Mouse (Mus musculus) heart, adult 2 months (tissue): Measurements from ENCODE around the gene Rcor3. TPM values are rescaled to one million over a fixed set of nuclear protein-coding genes. Genes with fewer than 3 reads are reported as not detected.

Experiments
- DNase-seq, 2 experiments: peaks; one replicate each; pipeline ENCODE4 v3.0.0; 2021
- H3K27ac ChIP-seq: fragments of 200-600 bp; 2 replicates; pipeline ENCODE4 v1.8.1; 2022
- H3K27me3 ChIP-seq: fragments of 200-500 bp; 2 replicates; pipeline ENCODE4 v1.6.1; 2012; ENCODE audit warnings: mild to moderate bottlenecking, low read length, inconsistent platforms, mixed read lengths; ENCODE audit not compliant: control insufficient read depth, insufficient read depth
- H3K36me3 ChIP-seq: fragments of 200-500 bp; 2 replicates; pipeline ENCODE4 v1.6.1; 2012; ENCODE audit warnings: low read length, inconsistent platforms; ENCODE audit not compliant: control insufficient read depth, insufficient read depth
- H3K4me1 ChIP-seq: fragments of 200-500 bp; 2 replicates; pipeline ENCODE4 v1.6.1; 2011; ENCODE audit warnings: low read length; ENCODE audit not compliant: control insufficient read depth, insufficient read depth
- H3K4me3 ChIP-seq: fragments of 200-600 bp; 2 replicates; pipeline ENCODE4 v1.8.1; 2022
- H3K79me2 ChIP-seq: fragments of 200-500 bp; replicated peaks from 2 replicates; pipeline ENCODE4 v1.6.1; 2012; ENCODE audit warnings: mild to moderate bottlenecking, inconsistent platforms, low read length, moderate library complexity, mixed read lengths; ENCODE audit not compliant: control insufficient read depth, insufficient read depth
- H3K9ac ChIP-seq: fragments of 200-500 bp; 2 replicates; pipeline ENCODE4 v1.6.1; 2012; ENCODE audit warnings: low read depth, mild to moderate bottlenecking, control low read depth, inconsistent platforms, low read length, mixed read lengths
- CTCF ChIP-seq: fragments of 200-600 bp; IDR thresholded peaks from 2 replicates; pipeline ENCODE4 v1.8.1; 2022; ENCODE audit warnings: antibody characterized with exemption, mild to moderate bottlenecking, moderate library complexity
- EP300 ChIP-seq: fragments of 200-500 bp; IDR thresholded peaks from 2 replicates; pipeline ENCODE4 v1.6.1; 2011; ENCODE audit warnings: low read depth, low read length, control low read depth; ENCODE audit not compliant: insufficient read depth
- POLR2A ChIP-seq: fragments of 200-500 bp; IDR thresholded peaks from 2 replicates; pipeline ENCODE4 v1.6.1; 2011; ENCODE audit warnings: mild to moderate bottlenecking, low read depth, low read length, control low read depth; ENCODE audit not compliant: insufficient read depth
- WGBS: fragments of 180-500 bp; shearing (Covaris S2); methylation state at CpG from one replicate; pipeline ENCODE4 v1.1.7; 2018; 5-methylcytosine and 5-hydroxymethylcytosine counted together
- intact Hi-C: fragments of 180-260 bp; cut with DNase I; formaldehyde crosslinking; loops from one replicate; pipeline ENCODE4 v1.15.1; 2025
- polyA plus RNA-seq: library from polyadenylated mRNA; depleted of rRNA; stranded (reverse); fragments of >200 nt; gene quantifications from 2 replicates; pipeline ENCODE4 v1.2.3, GENCODE M21; 2012
- total RNA-seq, 2 experiments: library from RNA; stranded (reverse); gene quantifications; 2 replicates each; pipeline ENCODE4 v1.2.3; 2021

Rcor3 gene
- total and polyA plus RNA-seq, 3 experiments = 26.3 to 38.3 (median 35.0) TPM

DNA sequence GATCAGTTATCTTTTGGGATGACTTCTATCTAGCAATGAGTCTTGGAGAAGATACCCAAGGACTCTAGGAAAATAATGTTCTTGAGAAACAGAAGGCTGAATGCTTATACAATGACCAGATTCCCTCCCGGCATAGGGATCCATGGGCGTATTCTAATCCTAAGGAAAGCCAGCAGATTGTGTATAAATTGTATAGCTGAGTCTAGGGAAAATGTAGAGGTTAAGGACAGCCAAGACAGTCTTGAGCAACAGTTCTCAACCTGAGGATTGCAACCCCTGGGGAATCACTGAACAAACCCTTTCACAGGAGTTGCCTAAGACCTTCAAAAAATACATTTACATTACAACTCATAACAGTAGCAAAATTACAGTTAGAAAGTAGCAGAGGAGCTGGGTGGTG is 2.5 kb upstream of the Rcor3 start:
- WGBS = 93% methylated on average over 2 of the region's 2 CpGs
- Histone ChIP-seq H3K27me3 (no peaks in the 10 kb centered on the region), H3K27ac (no peak overlapping the region), H3K36me3 (peaks cover 3% of the 10 kb centered on the region; the same call in 1 of the 2 replicates), H3K4me1 (0 out of 2 replicates have a peak, but pooled peaks cover 1% of the 10 kb centered on the region), H3K9ac (no peak overlapping the region), H3K4me3 (no peak overlapping the region), H3K79me2 (no peaks in the 10 kb centered on the region)
- TF ChIP-seq EP300 (no peak), POLR2A (no peak), CTCF (no peak)
- intact Hi-C loops = no loop called here
- DNase-seq = no peak

DNA sequence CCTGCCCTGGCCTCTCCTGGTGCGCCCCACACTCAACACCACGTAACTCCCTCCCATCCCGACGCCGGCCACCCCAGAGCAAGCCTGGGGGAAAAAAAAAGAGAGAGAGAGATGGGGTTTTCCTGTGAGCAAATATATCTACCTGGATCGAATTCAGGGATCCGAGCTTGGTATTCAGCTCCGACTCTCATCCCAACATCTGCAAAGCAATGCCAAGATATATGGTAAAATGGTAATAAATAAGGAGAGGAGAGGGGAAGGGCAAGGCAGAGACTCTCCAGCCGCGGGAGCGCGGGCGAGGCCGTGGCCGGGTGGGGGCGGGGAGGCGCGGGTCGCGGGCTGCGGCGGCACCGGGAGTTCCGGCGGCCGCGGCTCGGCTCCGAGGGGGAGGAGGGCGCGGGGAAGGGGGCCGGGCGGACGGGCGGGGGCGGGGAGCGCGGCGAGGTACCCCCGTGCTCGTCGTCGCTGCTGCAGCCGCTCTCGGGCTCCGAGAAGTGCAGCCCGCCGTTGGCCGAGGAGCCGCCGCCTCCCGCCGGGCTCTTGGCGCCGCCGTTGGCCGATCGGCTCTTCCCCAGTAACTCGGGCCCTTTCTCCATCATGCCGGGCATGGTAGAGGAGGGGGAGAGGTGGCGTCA is 454 bp downstream of the Rcor3 start:
- Histone ChIP-seq H3K4me1 (peaks cover 1% of the 10 kb centered on the region; the same call in 1 of the 2 replicates), H3K27me3 (no peaks in the 10 kb centered on the region), H3K4me3 (peak overlapping the region; percentile 78), H3K36me3 (peaks cover 10% of the 10 kb centered on the region), H3K27ac (peak overlapping the region; percentile 96), H3K9ac (peak overlapping the region; percentile 96), H3K79me2 (0 out of 2 replicates have a peak, but pooled peaks cover 1% of the 10 kb centered on the region)
- TF ChIP-seq EP300 (no peak), CTCF (no peak), POLR2A (no peak)
- 1% methylated on average over 40 of the region's 61 CpGs for WGBS
- DNase-seq = no peak
- intact Hi-C loops = loop anchor here (10.0 kb wide), 1 partner anchor 1213 kb away; the partner anchor contains the start of gene Angel2

GRCm38 (mm10) chr1:192136561-192137290 is 1.1 kb downstream of the Rcor3 start:
- peak overlapping the region; percentile 96 for H3K27ac ChIP-seq
- H3K36me3 ChIP-seq = peaks cover 10% of the 10 kb centered on the region
- peak; percentile 83 to 88 for DNase-seq
- peak overlapping the region; percentile 96 for H3K9ac ChIP-seq
- peaks cover 1% of the 10 kb centered on the region; the same call in 1 of the 2 replicates for H3K4me1 ChIP-seq
- H3K27me3 ChIP-seq = no peaks in the 10 kb centered on the region
- H3K4me3 ChIP-seq = peak overlapping the region; percentile 78
- TF ChIP-seq CTCF (no peak), EP300 (peak; percentile 24; the same call in 1 of the 2 replicates), POLR2A (peak; percentile 73)
- intact Hi-C loops = loop anchor here (10.0 kb wide), 1 partner anchor 1212 kb away; the partner anchor contains the start of gene Angel2
- under 1% methylated on average over 55 of the region's 55 CpGs for WGBS
- H3K79me2 ChIP-seq = 0 out of 2 replicates have a peak, but pooled peaks cover 1% of the 10 kb centered on the region

- no peaks in the 10 kb centered on the region for H3K27me3 ChIP-seq
- peaks cover 6% of the 10 kb centered on the region for H3K36me3 ChIP-seq
- H3K9ac ChIP-seq = no peak overlapping the region
- intact Hi-C loops = loop anchor here (10.0 kb wide), 1 partner anchor 1205 kb away; the partner anchor contains the start of gene Angel2
- 0 out of 2 replicates have a peak, but pooled peaks cover 1% of the 10 kb centered on the region for H3K79me2 ChIP-seq
- H3K27ac ChIP-seq = no peak overlapping the region
- no peak for DNase-seq
- WGBS = 79% methylated on average over 1 of the region's 1 CpGs
- no peaks in the 10 kb centered on the region; the same call in 1 of the 2 replicates for H3K4me1 ChIP-seq
- TF ChIP-seq EP300 = no peak
- no peak for TF ChIP-seq POLR2A
- TF ChIP-seq CTCF = no peak
- H3K4me3 ChIP-seq = no peak overlapping the region
Measured at GRCm38 (mm10) chr1:192130202-192130601, 7.7 kb downstream of the Rcor3 start.

DNA sequence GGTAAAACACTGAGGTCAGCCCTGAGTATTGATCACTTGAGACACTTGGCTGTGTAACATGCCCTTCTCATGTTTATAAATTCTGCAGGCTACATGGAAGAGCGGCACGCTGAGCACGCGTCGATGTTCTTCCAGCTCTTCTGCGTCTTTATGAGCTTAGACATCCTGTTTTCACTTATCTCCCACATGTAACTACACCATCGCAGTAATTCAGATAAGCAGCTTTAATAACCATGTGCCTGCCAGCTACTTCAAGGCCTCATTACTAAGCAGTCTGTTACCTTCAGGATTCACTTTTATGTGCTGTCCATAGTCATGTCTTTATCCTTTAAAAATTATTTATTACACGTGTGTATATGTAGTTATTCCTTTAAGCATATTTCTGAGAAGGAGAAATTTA is 9.5 kb downstream of the Rcor3 start:
- no peak overlapping the region for H3K9ac ChIP-seq
- H3K79me2 ChIP-seq = no peaks in the 10 kb centered on the region
- no peak overlapping the region for H3K27ac ChIP-seq
- WGBS = 83% methylated on average over 8 of the region's 8 CpGs
- H3K27me3 ChIP-seq = no peaks in the 10 kb centered on the region
- H3K4me1 ChIP-seq = no peaks in the 10 kb centered on the region
- intact Hi-C loops = no loop called here
- peaks cover 4% of the 10 kb centered on the region for H3K36me3 ChIP-seq
- DNase-seq = no peak
- TF ChIP-seq POLR2A (no peak), EP300 (no peak), CTCF (no peak)
- H3K4me3 ChIP-seq = no peak overlapping the region

- WGBS = 86% methylated on average over 6 of the region's 6 CpGs
- Histone ChIP-seq H3K79me2 (no peaks in the 10 kb centered on the region; the same call in 1 of the 2 replicates), H3K9ac (no peak overlapping the region), H3K36me3 (peaks cover 17% of the 10 kb centered on the region), H3K27me3 (no peaks in the 10 kb centered on the region), H3K4me1 (peaks cover 4% of the 10 kb centered on the region), H3K27ac (no peak overlapping the region), H3K4me3 (no peak overlapping the region)
- TF ChIP-seq POLR2A (no peak), EP300 (no peak), CTCF (no peak)
- no peak for DNase-seq
- intact Hi-C loops = no loop called here
Measured at GRCm38 (mm10) chr1:192125761-192126160, 12.1 kb downstream of the Rcor3 start.
